Mouse (Mus musculus): ENCODE results near the gene Qrich2.

Gene Qrich2

GRCm38 (mm10) chr11:116446308-116446887 is 19.6 kb downstream of the Qrich2 start:
- in situ Hi-C loops (cut with MboI, MseI): loop anchor here (5.0 kb wide), 1 partner anchor 129 kb away; no protein-coding TSS in a partner anchor

- in situ Hi-C loops (cut with MboI, MseI): loop anchor here (5.0 kb wide), 1 partner anchor 128 kb away; no protein-coding TSS in a partner anchor
These were observed 20.3 kb downstream of the Qrich2 start for GRCm38 (mm10) chr11:116445596-116446307.

GRCm38 (mm10) chr11:116443935-116444334 is 22.1 kb downstream of the Qrich2 start:
- in situ Hi-C loops (cut with MboI, MseI): loop anchor here (5.0 kb wide), 1 partner anchor 47 kb away; no protein-coding TSS in a partner anchor

- in situ Hi-C loops (cut with MboI, MseI): loop anchor here (5.0 kb wide), 1 partner anchor 46 kb away; no protein-coding TSS in a partner anchor
These were observed 22.7 kb downstream of the Qrich2 start for GRCm38 (mm10) chr11:116443311-116443710.

- in situ Hi-C loops (cut with MboI, MseI): loop anchor here (5.0 kb wide), 1 partner anchor 46 kb away; no protein-coding TSS in a partner anchor
These were observed 23.2 kb downstream of the Qrich2 start for GRCm38 (mm10) chr11:116442867-116443177.

GRCm38 (mm10) chr11:116442129-116442866 is 23.7 kb downstream of the Qrich2 start:
- in situ Hi-C loops (cut with MboI, MseI): loop anchor here (5.0 kb wide), 1 partner anchor 45 kb away; no protein-coding TSS in a partner anchor

- in situ Hi-C loops (cut with MboI, MseI): loop anchor here (5.0 kb wide), 1 partner anchor 43 kb away; no protein-coding TSS in a partner anchor
These were observed 25.5 kb downstream of the Qrich2 start for GRCm38 (mm10) chr11:116440408-116441068.

- in situ Hi-C loops (cut with MboI, MseI): loop anchor here (5.0 to 10.0 kb wide), 2 partner anchors 42 to 65 kb away; no protein-coding TSS in a partner anchor
These were observed 26.5 kb downstream of the Qrich2 start for GRCm38 (mm10) chr11:116439269-116440240.

- in situ Hi-C loops (cut with MboI, MseI): loop anchor here (10.0 kb wide), 1 partner anchor 63 kb away; no protein-coding TSS in a partner anchor
These were observed 28.5 kb downstream of the Qrich2 start for GRCm38 (mm10) chr11:116437541-116437940.

GRCm38 (mm10) chr11:116436725-116437331 is 29.2 kb downstream of the Qrich2 start:
- in situ Hi-C loops (cut with MboI, MseI): loop anchor here (10.0 kb wide), 1 partner anchor 62 kb away; no protein-coding TSS in a partner anchor

- in situ Hi-C loops (cut with MboI, MseI): loop anchor here (10.0 kb wide), 1 partner anchor 61 kb away; no protein-coding TSS in a partner anchor
These were observed 29.9 kb downstream of the Qrich2 start for GRCm38 (mm10) chr11:116435992-116436724.

GRCm38 (mm10) chr11:116434967-116435752 is 30.9 kb downstream of the Qrich2 start:
- in situ Hi-C loops (cut with MboI, MseI): loop anchor here (10.0 kb wide), 1 partner anchor 60 kb away; no protein-coding TSS in a partner anchor

- in situ Hi-C loops (cut with MboI, MseI): loop anchor here (10.0 kb wide), 1 partner anchor 60 kb away; no protein-coding TSS in a partner anchor
These were observed 31.6 kb downstream of the Qrich2 start for GRCm38 (mm10) chr11:116434287-116434966.

GRCm38 (mm10) chr11:116433356-116434286 is 32.4 kb downstream of the Qrich2 start, which contains the start of gene Ubald2:
TSS of gene Ubald2 (plus strand) at chr11:116434094.
- in situ Hi-C loops (cut with MboI, MseI): loop anchor here (10.0 kb wide), 1 partner anchor 59 kb away; no protein-coding TSS in a partner anchor

- in situ Hi-C loops (cut with MboI, MseI): loop anchor here (10.0 kb wide), 1 partner anchor 58 kb away; no protein-coding TSS in a partner anchor
These were observed 33.3 kb downstream of the Qrich2 start for GRCm38 (mm10) chr11:116432593-116433355.
